ENCODE assay signal across 8 mouse cellular contexts in the genomic region with DNA sequence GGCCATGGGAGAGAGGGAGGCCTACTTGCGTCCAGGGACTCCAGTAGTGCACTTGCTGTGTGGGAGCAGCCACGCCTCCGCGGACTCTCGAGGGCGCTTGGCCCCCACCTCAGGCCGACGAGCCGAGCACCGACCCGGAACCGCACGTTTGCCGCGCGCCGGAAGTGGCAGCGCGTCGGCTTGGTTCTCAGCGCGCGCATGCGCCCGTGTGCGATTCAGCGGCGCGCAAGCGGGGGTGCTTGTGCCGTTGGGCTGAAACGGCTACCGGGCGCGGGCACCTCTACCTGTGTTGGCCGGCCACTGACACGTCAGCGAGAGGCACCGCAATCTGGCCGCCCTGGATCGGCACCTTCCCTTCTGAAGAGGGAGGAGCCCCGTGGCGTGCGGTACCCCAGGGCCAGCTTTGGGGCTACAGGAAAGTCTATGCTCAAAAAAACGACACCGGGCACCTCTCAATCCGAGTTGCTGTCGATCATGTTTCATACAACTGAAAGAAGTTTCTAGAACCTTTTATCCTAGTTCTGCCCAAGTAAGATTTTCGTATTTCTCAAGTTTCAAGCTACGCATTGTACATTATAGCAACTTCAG. TPM values are rescaled to one million over a fixed set of nuclear protein-coding genes. Genes with fewer than 3 reads are reported as not detected.
DNase-seq lines count a peak whose midpoint lies in the region; ATAC-seq and TF ChIP-seq lines count a peak whose summit lies in the region.

A gene (minus strand): TSS at position 142 of the 588 bp plus-strand sequence.

- peak within 1 kb of the TSS; percentile 98 for H3K4me3 ChIP-seq in forebrain, embryonic 15.5 days
- H3K4me3 ChIP-seq in lung, adult 2 months (replicated peaks; ENCODE audit: extremely low read depth, low read depth, low read length) = peak within 1 kb of the TSS; percentile 90

- peaks cover 13% of the 10 kb centered on the region for H3K4me1 ChIP-seq in forebrain, embryonic 15.5 days
- H3K4me1 ChIP-seq in lung, adult 2 months (ENCODE audit: control insufficient read depth, insufficient read depth, low read length) = no peaks in the 10 kb centered on the region

- peak; percentile 92 for DNase-seq in ES-CJ7 (ENCODE audit: low read depth, low spot score)
- DNase-seq in cerebellum, adult 11 months = peak; percentile 89
- DNase-seq in heart, postnatal 25 days (ENCODE audit: low spot score) = peak; percentile 83
- peak; percentile 86 to 92 for DNase-seq in layer of hippocampus, adult 18-20 months (ENCODE audit: low spot score in 2 of 2)
- DNase-seq in lung, adult 2 months = peak; percentile 85
- peak; percentile 88 for DNase-seq in thymus, adult 18-20 months

- peak within 1 kb of the TSS; percentile 75 for H3K27ac ChIP-seq in forebrain, embryonic 15.5 days (replicated peaks)

- H3K27me3 ChIP-seq in forebrain, embryonic 15.5 days = no peaks in the 10 kb centered on the region

- peak within 1 kb of the TSS; percentile 85 for H3K4me2 ChIP-seq in forebrain, embryonic 15.5 days (replicated peaks)

- WGBS in forebrain, embryonic 15.5 days = under 1% methylated on average over 50 of the region's 50 CpGs
- under 1% methylated on average over 50 of the region's 50 CpGs for WGBS in lung, adult 2 months

- peak within 1 kb of the TSS; percentile 96 for H3K9ac ChIP-seq in forebrain, embryonic 15.5 days (replicated peaks)

- no peaks in the 10 kb centered on the region for H3K9me3 ChIP-seq in forebrain, embryonic 15.5 days

- intact Hi-C loops in heart, postnatal 25 days (cut with DNase I) = loop anchor here (5.0 kb wide), 1 partner anchor 127 kb away; a partner anchor contains a TSS

- peak; percentile 83 for TF ChIP-seq POLR2A in lung, adult 2 months (IDR thresholded peaks at IDR 0.05; ENCODE audit: borderline replicate concordance, extremely low read depth, low read depth, low read length)

- no peak for TF ChIP-seq CTCF in lung, adult 2 months (IDR thresholded peaks at IDR 0.05; ENCODE audit: insufficient read depth, low read length)

- ATAC-seq in forebrain, embryonic 15.5 days (replicated peaks) = peak; percentile 99
- ATAC-seq in neutrophil, adult 5-6 weeks (ENCODE audit: extremely low read depth, insufficient number of reproducible peaks, low FRiP score, poor library complexity, severe bottlenecking) = peak; percentile 92

- H3K36me3 ChIP-seq in forebrain, embryonic 15.5 days = peaks cover 22% of the 10 kb centered on the region

RNA-seq across cellular contexts. Expression of the gene that starts here (rescaled TPM):
- polyA plus RNA-seq in forebrain, embryonic 15.5 days (2015; fragmentation: Nextera tagmentation; extraction: Ambion mirVana) = 37.5 and 38.8 TPM in 2 replicates
- 10 to 100 TPM; 14.7 to 15.0 TPM for total RNA-seq in heart, postnatal 25 days (2021)
- total RNA-seq in layer of hippocampus, adult 18-20 months (2021) = 10 to 100 TPM; 31.4 to 34.5 TPM
- 7.5 and 10.2 TPM in 2 replicates for polyA plus RNA-seq in lung, adult 2 months (2012; rRNA removed)
- 41.7 and 42.6 TPM in 2 replicates for total RNA-seq in neutrophil, adult 5-6 weeks (2017)

Comparison
In these comparisons a context has a peak if more than half of its experiments do, and no peak if none do; other contexts are left out.
1. Peak in every context shown above with its lines: DNase-seq, ATAC-seq, H3K4me3 ChIP-seq and H3K27ac ChIP-seq.